ENCODE assay signal across 9 mouse cellular contexts in genomic region chr10:19002091-19002785, GRCm38 (mm10). TPM values are rescaled to one million over a fixed set of nuclear protein-coding genes. Genes with fewer than 3 reads are reported as not detected.
A peak's percentile ranks its signal among the peaks of the same experiment; 100 is the strongest.
DNase-seq lines count a peak whose midpoint lies in the region.
"Had no signal": no experiment of that assay in that cellular context is flagged by ENCODE, and none has a peak within 500 bp of the region (broad histone marks: within the 10 kb centered on the region; RNA-seq: fewer than 3 reads in every experiment).

No protein-coding gene starts in this region.

- intact Hi-C loops in left cerebral cortex, postnatal 10 days (cut with DNase I): no loop called here

- DNase-seq in lung, postnatal 36 days: peak; percentile 47
- DNase-seq in lung, postnatal 14 days: no peak
- DNase-seq in frontal cortex, postnatal 36 days (ENCODE audit: low spot score in 2 of 2): peak; percentile 72 to 87
- peak; percentile 37 to 68 for DNase-seq in left cerebral cortex, postnatal 10 days (ENCODE audit: extremely low spot score in 1 of 2, low spot score in 2 of 2)
- peak; percentile 8 for DNase-seq in right cerebral cortex, postnatal 4 days
- no peak for DNase-seq in cerebellum, postnatal 25 days
- DNase-seq in urinary bladder, postnatal 10 days (ENCODE audit: low spot score): no peak
- DNase-seq in cerebellum, adult 9-10 months: no peak
- DNase-seq: lung, adult 18-20 months had no signal

RNA-seq across cellular contexts. Expression of gene Tnfaip3, which starts 13.2 kb away (rescaled TPM):
- 1 to 10 TPM; 4.8 to 5.8 TPM for total RNA-seq in left cerebral cortex, postnatal 10 days (2021)

Comparison
In these comparisons a context has a peak if more than half of its experiments do, and no peak if none do; other contexts are left out.
1. DNase-seq: peak in lung, postnatal 36 days (single experiment), frontal cortex, postnatal 36 days (2 of 2), left cerebral cortex, postnatal 10 days (2 of 2) and right cerebral cortex, postnatal 4 days (single experiment); none in lung, postnatal 14 days (single experiment), cerebellum, postnatal 25 days (0 of 2), urinary bladder, postnatal 10 days (single experiment) and cerebellum, adult 9-10 months (single experiment).